Mouse (Mus musculus) neural tube, embryonic 11.5 days (tissue): Measurements from ENCODE around the gene Ccdc40. TPM values are rescaled to one million over a fixed set of nuclear protein-coding genes. Genes with fewer than 3 reads are reported as not detected.

Experiments
- ATAC-seq: fragments of 200-750 bp; cut with Nextera tagmentation; 2 replicates; pipeline ENCODE4 v1.8.0; 2017; ENCODE audit warnings: moderate number of reproducible peaks, mild to moderate bottlenecking, moderate TSS enrichment, moderate library complexity; ENCODE audit not compliant: insufficient read depth, low FRiP score, low TSS enrichment
- DNase-seq: peaks from one replicate; pipeline ENCODE4 v3.0.0-alpha.2; 2015; ENCODE audit warnings: low spot score
- H3K27ac ChIP-seq: fragments of 300-500 bp; sonication (generic); 2 replicates; pipeline ENCODE4 v1.5.1; 2014; ENCODE audit warnings: low read depth, mild to moderate bottlenecking, low read length
- H3K27me3 ChIP-seq: fragments of 300-500 bp; sonication (generic); 2 replicates; pipeline ENCODE4 v1.6.1; 2014; ENCODE audit warnings: mild to moderate bottlenecking, low read length, mixed read lengths; ENCODE audit not compliant: control insufficient read depth, insufficient read depth
- H3K36me3 ChIP-seq: fragments of 300-500 bp; sonication (generic); 2 replicates; pipeline ENCODE4 v1.6.1; 2014; ENCODE audit warnings: mild to moderate bottlenecking, low read length, moderate library complexity, mixed read lengths; ENCODE audit not compliant: control insufficient read depth, insufficient read depth
- H3K4me1 ChIP-seq: fragments of 300-500 bp; sonication (generic); 2 replicates; pipeline ENCODE4 v1.6.1; 2014; ENCODE audit warnings: low read length, mixed read lengths; ENCODE audit not compliant: control insufficient read depth, insufficient read depth
- H3K4me2 ChIP-seq: fragments of 300-500 bp; sonication (generic); 2 replicates; pipeline ENCODE4 v1.6.1; 2014; ENCODE audit warnings: low read depth, mild to moderate bottlenecking, moderate library complexity
- H3K4me3 ChIP-seq: fragments of 300-500 bp; sonication (generic); 2 replicates; pipeline ENCODE4 v1.5.1; 2014; ENCODE audit warnings: low read depth, low read length
- H3K9ac ChIP-seq: fragments of 300-500 bp; sonication (generic); 2 replicates; pipeline ENCODE4 v1.6.1; 2014; ENCODE audit warnings: mild to moderate bottlenecking, low read length
- H3K9me3 ChIP-seq: fragments of 300-500 bp; sonication (generic); 2 replicates; pipeline ENCODE4 v1.6.1; 2016; ENCODE audit warnings: low read length; ENCODE audit not compliant: control insufficient read depth
- WGBS: fragments of 180-500 bp; shearing (Covaris S2); extraction: QIAGEN DNeasy Blood & Tissue Kit; methylation state at CpG from one replicate; pipeline ENCODE4 v1.1.7; 2014; 5-methylcytosine and 5-hydroxymethylcytosine counted together
- polyA plus RNA-seq: library from polyadenylated mRNA; unstranded; fragments of >200 nt; fragmentation: Nextera tagmentation; extraction: Ambion mirVana; gene quantifications from 2 replicates; pipeline ENCODE4 v1.2.1, GENCODE M21; 2014

Gene Ccdc40
- 14.8 and 15.3 TPM in 2 replicates for polyA plus RNA-seq

DNA sequence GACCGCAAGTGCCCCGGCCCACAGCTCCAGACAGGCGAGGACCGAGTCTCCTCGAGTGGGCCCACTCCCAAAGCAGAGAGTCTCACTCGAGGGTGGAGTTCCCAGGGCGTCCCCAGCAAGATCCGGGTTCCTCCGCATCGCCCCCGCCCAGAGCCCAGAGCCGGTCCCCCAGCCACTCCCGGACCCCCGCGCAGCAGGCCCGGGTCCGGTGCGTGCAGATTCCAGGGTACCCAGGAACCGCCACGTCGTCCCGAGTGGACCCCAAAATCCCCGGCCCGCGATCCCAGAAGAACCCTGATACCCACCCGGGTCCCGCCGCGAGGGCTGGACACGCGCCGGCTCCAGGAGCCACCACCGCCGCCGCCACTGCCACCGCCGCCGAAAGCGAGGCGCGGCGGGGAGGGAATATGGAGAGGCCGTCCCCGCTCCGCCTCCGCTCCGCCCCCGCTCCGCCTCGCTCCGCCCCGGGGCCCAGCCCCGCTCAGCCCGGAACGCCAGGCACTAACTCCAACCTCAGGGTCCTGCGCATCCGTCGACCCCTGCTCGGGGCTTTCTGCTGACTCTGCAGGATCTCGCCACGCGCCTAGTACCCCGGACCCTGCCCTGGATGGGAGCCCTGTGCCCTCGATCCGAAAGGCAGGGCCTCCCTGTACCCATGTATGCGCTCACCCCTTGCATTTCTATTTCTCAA lies at the start of gene Ccdc40, which contains the start of gene Tbc1d16:
Gene Ccdc40, plus strand, starts transcription at position 482 of the 691 bp plus-strand sequence.
Gene Tbc1d16, minus strand, starts transcription at position 409 of the 691 bp plus-strand sequence.
- Histone ChIP-seq H3K9ac (peak within 1 kb of the TSS; percentile 88), H3K4me2 (peak within 1 kb of the TSS; percentile 97), H3K36me3 (no peaks in the 10 kb centered on the region), H3K4me3 (peak within 1 kb of the TSS; percentile 80), H3K9me3 (no peaks in the 10 kb centered on the region), H3K27ac (peak within 1 kb of the TSS; percentile 89), H3K4me1 (peaks cover 28% of the 10 kb centered on the region), H3K27me3 (no peaks in the 10 kb centered on the region)
- ATAC-seq, result peak; percentile 86
- WGBS, result under 1% methylated on average over 38 of the region's 66 CpGs
- peak; percentile 92 for DNase-seq

DNA sequence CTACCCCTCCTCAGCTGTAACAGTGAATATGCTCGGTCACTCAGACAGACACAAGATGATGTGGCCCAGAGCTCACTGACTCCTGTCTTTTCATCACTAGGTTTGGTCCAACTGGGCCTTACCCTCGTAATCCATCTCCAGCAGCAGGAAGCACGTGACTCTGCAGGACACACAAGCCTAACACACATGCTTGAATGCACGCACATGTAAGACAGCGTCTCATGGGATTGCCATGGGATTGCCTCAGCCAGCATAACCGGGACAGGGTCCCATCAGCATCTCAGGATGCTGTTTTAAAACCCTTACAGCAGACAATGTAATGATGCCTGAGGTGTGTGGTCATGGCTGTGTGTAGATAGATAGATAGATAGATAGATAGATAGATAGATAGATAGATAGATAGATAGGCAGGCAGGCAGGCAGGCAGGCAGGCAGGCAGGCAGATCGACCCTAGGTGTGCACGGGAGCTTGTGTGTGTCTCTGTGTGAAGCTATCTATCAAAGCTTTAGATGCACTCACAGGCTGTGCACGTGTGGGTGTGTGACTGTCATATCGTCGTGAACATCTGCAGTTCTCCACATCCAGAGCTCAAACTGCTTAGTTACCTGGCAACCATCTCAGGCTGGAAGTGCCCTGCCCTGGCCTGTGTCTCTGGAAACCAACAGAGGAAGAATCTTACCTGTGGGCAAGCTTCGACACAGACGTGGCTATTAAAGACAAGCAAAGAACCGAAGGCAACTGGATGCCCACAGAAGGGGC lies 47.4 kb upstream of the Ccdc40 start:
- Histone ChIP-seq H3K4me2 (no peak overlapping the region), H3K9ac (no peak overlapping the region), H3K4me1 (peaks cover 29% of the 10 kb centered on the region), H3K27me3 (no peaks in the 10 kb centered on the region), H3K27ac (no peak overlapping the region), H3K9me3 (no peaks in the 10 kb centered on the region), H3K4me3 (no peak overlapping the region), H3K36me3 (no peaks in the 10 kb centered on the region; the same call in 1 of the 2 replicates)
- ATAC-seq, result no peak
- WGBS, result 89% methylated on average over 14 of the region's 14 CpGs
- no peak for DNase-seq

GRCm38 (mm10) chr11:119181861-119182395 lies 46.4 kb upstream of the Ccdc40 start:
- H3K9ac ChIP-seq, result no peak overlapping the region; the same call in 1 of the 2 replicates
- no peak overlapping the region for H3K4me2 ChIP-seq
- 88% methylated on average over 12 of the region's 12 CpGs for WGBS
- DNase-seq, result no peak
- H3K27ac ChIP-seq, result no peak overlapping the region
- H3K9me3 ChIP-seq, result no peaks in the 10 kb centered on the region
- no peaks in the 10 kb centered on the region; the same call in 1 of the 2 replicates for H3K36me3 ChIP-seq
- no peaks in the 10 kb centered on the region for H3K27me3 ChIP-seq
- H3K4me1 ChIP-seq, result peaks cover 25% of the 10 kb centered on the region
- ATAC-seq, result no peak
- H3K4me3 ChIP-seq, result no peak overlapping the region

DNA sequence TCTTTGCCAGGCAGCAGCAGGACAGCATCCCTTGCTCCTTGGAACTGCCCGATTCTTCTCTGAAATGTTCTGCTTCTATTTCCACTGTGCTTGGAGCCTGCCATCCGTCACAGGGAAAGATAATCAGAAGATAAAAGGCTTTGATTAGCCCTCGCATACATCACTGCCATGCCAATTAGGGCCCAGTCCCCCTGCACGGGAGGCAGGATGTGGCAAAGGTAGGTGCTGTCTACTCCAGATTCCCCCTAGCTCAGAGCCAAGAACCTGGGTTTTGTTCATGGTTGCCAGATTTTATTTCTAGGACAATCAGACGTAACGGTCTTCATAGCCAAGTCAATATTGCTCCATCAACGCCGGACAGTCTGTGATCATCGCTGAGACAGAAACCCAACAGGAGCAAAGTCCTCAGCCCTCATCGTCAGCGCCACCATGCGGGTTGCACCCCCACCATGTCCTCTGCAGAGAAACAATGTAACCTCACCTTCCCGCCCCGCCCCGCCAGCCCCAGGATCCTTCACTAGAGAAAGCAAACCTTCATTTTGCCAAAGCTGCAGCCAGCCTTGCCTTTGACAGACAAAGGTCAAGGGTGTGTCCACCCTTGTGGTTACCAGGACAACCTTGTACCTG lies 44.6 kb upstream of the Ccdc40 start:
- ATAC-seq, result no peak
- Histone ChIP-seq H3K4me1 (peaks cover 23% of the 10 kb centered on the region; the same call in 1 of the 2 replicates), H3K4me2 (no peak overlapping the region), H3K9me3 (no peaks in the 10 kb centered on the region), H3K36me3 (no peaks in the 10 kb centered on the region; the same call in 1 of the 2 replicates), H3K27me3 (no peaks in the 10 kb centered on the region), H3K27ac (no peak overlapping the region), H3K9ac (no peak overlapping the region), H3K4me3 (no peak overlapping the region)
- 79% methylated on average over 15 of the region's 15 CpGs for WGBS
- DNase-seq, result no peak

DNA sequence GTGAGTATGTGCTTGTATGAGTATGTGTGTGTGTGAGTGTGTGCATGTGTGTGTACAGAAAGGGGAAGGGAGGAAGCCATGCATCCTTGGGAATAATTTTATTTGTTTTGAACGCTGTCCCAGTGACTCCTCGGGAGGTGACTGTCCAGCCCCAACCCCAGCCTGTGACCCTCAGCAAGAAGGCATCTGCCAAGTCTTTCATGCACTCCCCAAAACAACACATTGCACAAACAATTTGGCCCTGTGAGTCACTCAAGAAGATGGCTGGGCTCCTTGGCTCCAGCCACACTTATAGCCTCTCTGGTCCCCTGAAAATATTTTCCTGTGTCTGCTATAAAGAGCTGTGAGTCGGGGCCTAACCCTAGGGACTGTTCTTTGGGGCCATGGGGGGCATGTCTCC lies 42.0 kb upstream of the Ccdc40 start:
- no peaks in the 10 kb centered on the region for H3K9me3 ChIP-seq
- DNase-seq, result no peak
- no peak overlapping the region for H3K9ac ChIP-seq
- H3K4me3 ChIP-seq, result no peak overlapping the region
- H3K4me2 ChIP-seq, result no peak overlapping the region
- peaks cover 28% of the 10 kb centered on the region for H3K4me1 ChIP-seq
- no peak overlapping the region for H3K27ac ChIP-seq
- 82% methylated on average over 3 of the region's 3 CpGs for WGBS
- no peak for ATAC-seq
- H3K36me3 ChIP-seq, result no peaks in the 10 kb centered on the region; the same call in 1 of the 2 replicates
- H3K27me3 ChIP-seq, result no peaks in the 10 kb centered on the region

- no peak overlapping the region for H3K27ac ChIP-seq
- no peak overlapping the region for H3K9ac ChIP-seq
- ATAC-seq (peak; percentile 60), DNase-seq (peak; percentile 82)
- H3K36me3 ChIP-seq, result no peaks in the 10 kb centered on the region; the same call in 1 of the 2 replicates
- H3K4me1 ChIP-seq, result peaks cover 28% of the 10 kb centered on the region
- WGBS, result 41% methylated on average over 25 of the region's 25 CpGs
- H3K4me2 ChIP-seq, result no peak overlapping the region
- H3K9me3 ChIP-seq, result no peaks in the 10 kb centered on the region
- no peaks in the 10 kb centered on the region for H3K27me3 ChIP-seq
- H3K4me3 ChIP-seq, result no peak overlapping the region
Observed at GRCm38 (mm10) chr11:119186989-119187799, 41.2 kb upstream of the Ccdc40 start.

GRCm38 (mm10) chr11:119187800-119188197 lies 40.6 kb upstream of the Ccdc40 start:
- H3K4me2 ChIP-seq, result no peak overlapping the region

DNA sequence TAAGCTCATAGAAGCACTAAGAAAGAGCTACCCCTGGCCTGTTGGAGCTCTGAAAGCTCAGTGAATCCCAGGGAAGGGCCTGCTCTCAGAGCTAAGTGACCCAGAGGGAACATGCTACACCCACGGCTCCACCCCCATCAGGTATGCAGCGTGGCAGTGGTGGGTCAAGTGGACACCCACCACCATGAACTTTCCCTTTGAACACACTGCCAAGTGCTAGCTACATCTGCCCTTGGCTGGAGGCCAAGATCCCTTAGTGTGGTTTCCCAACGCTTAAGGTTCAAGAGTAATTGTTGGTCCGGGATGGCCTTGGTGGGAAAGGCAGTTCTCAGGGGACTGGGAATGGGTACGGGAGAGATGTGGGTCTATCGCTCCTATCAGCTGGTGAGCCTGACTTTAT lies 40.0 kb upstream of the Ccdc40 start:
- 81% methylated on average over 6 of the region's 6 CpGs for WGBS
- Histone ChIP-seq H3K36me3 (no peaks in the 10 kb centered on the region; the same call in 1 of the 2 replicates), H3K4me1 (peaks cover 24% of the 10 kb centered on the region)

More at GRCm38 (mm10) chr11:119187800-119188197, 40.6 kb upstream of the Ccdc40 start:
- WGBS, result 51% methylated on average over 10 of the region's 10 CpGs
- ATAC-seq (no peak), DNase-seq (no peak)
- Histone ChIP-seq H3K27ac (no peak overlapping the region), H3K9me3 (no peaks in the 10 kb centered on the region), H3K27me3 (no peaks in the 10 kb centered on the region), H3K4me3 (no peak overlapping the region), H3K36me3 (no peaks in the 10 kb centered on the region; the same call in 1 of the 2 replicates), H3K9ac (no peak overlapping the region), H3K4me1 (peaks cover 28% of the 10 kb centered on the region)

More for the DNA sequence above, 40.0 kb upstream of the Ccdc40 start:
- Histone ChIP-seq H3K27ac (no peak overlapping the region), H3K9me3 (no peaks in the 10 kb centered on the region), H3K4me3 (no peak overlapping the region), H3K4me2 (no peak overlapping the region), H3K9ac (no peak overlapping the region), H3K27me3 (no peaks in the 10 kb centered on the region)
- DNase-seq (no peak), ATAC-seq (no peak)
